Mouse (Mus musculus): ENCODE data around the gene Nktr.
A peak's percentile ranks its signal among the peaks of the same experiment; 100 is the strongest.

The Nktr gene

DNA sequence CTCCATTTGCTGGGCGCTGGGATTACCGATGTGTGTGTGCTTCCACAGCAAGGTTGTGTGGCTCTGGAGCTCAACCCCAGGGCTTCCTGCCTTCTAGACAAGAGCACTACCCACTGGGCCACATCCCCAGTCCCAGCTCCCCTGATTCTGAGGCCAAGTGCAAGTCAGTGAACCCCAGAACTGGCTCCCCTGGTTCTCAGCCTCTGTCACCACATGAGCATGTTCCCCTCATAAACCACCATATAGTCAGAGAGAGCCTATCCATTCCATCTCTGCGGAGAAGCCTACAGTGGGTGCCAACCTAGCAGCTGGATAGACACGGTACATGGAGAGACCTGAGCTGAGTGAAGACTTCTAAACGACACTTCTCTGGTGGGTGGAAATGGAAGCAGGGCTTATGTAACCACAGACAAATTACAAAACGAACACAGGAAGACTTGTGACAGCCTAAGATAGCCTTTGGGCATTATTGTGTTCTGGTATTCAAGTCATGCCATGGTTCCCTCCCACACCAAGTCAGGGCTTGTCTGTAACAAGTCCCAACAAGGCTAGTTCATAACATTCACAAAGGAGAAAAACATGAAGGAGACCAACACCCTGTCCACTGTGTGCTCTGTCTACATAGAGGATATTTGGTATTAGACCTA lies 12.8 kb upstream of the Nktr start:
- no peak for DNase-seq (ENCODE audit: low read depth, low spot score)

DNA sequence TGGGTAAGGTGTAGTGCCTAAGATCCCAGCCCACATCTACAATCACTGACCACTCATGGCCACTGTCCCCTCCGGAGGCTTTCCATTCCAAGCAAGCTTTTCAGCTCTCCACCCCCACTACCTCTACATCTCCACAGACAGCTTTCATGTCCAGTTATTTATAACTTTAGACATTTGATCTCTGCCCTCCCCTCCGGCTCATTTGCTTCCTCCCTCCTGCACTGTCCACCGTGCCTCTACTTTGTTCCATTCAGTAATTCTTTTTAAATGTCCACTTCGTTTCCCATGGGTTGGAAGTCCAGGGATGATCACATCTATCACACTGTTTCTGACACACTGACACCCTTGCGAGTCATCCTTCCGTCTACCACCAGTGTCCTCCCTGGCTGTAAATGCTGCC lies 11.2 kb upstream of the Nktr start:
- no peak for DNase-seq (ENCODE audit: low read depth, low spot score)

DNA sequence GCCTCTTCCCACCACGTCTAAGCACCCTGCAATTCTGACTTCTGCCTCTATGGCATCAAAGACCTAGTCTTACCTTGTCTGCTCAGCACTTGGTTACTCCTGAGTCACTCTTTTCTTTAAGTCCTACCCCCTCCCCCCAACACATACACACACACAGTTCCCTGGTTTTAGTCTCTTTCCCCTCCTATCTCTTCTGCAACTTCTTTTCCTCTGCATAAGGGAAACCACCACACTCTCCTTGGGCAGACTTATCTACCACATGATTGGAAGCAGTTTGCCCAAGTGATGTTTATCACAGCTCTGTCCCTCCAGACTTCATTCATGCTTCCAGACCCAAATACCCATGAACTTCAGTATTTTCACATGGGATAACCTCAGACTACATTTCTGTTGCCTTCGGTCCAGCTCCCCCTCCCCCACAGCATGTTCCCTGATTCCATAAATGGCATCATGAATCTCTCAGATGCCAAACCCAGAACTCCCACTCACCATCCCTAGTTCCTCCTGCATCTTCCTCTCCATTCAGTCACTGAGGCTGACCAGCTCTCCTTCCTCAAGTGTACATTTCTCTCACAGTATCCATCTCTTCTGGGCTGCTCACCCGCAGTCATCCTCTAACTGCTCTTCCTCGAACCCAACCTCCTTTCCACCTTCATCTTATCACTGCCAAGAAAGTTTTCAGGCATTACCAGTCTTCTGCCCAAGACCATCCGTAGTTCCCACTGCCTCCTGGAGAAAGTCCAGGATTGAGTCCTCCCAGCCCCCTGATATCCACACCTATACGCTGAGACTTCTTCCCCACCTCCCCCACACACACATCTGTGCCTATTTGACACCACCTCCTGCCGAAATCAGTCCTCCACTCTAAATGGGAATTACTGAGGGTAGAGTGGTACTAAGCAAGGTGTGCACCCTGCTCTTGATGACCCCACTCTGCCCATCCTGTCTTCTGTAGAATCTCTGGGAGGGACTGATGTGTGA lies 10.2 kb upstream of the Nktr start:
- DNase-seq (ENCODE audit: low read depth, low spot score), result no peak

DNA sequence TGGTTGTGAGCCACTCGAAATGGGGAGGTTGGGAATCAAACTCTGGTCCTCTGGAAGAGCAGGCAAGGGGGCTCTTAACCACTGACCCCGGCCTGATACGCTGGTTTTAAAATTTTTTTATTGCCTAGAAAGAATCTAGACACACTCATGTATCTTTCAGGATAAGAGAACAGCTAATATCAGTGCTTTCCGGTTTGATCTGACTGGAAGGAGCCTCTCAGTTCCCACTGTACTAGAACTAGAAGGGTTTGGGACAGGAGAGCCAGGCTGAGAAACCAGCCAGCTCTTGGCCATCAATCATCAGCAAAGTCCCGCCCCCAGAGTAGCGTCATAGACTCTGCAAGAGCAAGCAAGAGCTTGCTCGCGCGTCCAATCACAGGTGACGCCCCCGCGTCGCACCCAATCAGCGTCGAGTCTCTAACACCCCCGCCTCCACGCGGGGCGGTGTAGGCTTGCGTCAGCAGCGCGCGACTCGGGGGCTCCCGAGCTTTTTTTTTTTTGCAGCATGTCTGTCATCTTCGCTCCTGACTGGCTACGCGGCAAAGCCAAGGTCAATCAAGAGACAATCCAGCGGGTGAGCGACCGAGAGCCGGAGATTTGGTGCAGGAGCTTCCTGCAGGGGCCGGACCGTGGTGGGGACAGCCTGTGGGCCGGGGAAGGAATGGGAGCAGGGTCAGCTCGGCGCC lies 8.9 kb upstream of the Nktr start, which contains the start of gene Ss18l2:
Gene Ss18l2, plus strand, starts transcription at position 432 of the 686 bp plus-strand sequence.
- peak; percentile 100 for DNase-seq (ENCODE audit: low read depth, low spot score)

DNA sequence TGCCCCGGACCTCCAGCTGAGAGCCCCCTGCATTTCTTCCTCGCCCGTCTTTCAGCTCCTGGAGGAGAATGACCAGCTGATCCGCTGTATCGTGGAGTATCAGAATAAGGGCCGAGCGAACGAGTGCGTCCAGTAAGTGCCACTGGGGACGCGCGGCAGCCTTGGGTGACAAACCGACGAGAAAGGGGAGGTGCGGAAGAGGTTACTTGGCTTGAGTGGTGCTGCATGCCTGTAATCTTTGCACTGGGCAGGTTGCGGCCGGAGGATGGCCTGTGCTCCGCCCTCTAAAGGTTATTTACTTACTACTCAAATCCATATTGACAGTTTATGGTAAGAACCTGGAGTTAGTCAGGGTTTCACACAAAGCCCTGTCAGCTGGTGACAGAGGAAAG lies 8.4 kb upstream of the Nktr start:
- DNase-seq (ENCODE audit: low read depth, low spot score), result peak; percentile 57

GRCm38 (mm10) chr9:121717048-121717447 lies 1.9 kb upstream of the Nktr start:
- DNase-seq (ENCODE audit: low read depth, low spot score), result no peak

- DNase-seq (ENCODE audit: low read depth, low spot score), result peak; percentile 70
These were observed 781 bp upstream of the Nktr start for GRCm38 (mm10) chr9:121718070-121718705.

- peak; percentile 76 for DNase-seq (ENCODE audit: low read depth, low spot score)
These were observed 670 bp downstream of the Nktr start for GRCm38 (mm10) chr9:121719347-121720331.

- no peak for DNase-seq (ENCODE audit: low read depth, low spot score)
These were observed 21.5 kb downstream of the Nktr start for GRCm38 (mm10) chr9:121740490-121740889.

DNA sequence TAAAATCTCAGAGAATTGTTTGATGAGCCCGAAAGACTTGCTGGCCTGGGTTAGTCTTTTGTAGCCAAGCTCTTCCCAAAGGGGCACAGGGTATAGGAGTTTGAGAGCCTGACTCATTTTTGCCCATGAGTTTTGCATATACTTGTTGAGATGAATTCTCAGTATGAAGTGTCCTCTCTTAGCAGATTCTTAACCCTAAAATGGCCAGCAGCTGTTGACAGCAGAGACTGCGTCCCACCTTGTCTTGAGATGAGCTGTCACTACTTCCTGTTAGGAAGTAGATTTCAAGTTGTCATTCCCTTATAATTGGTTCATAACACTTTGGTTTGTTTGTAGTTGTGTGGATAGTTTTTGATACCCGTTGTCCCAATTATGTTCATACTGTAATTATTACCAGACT lies 22.2 kb downstream of the Nktr start:
- peak; percentile 51 for DNase-seq (ENCODE audit: low read depth, low spot score)

- DNase-seq (ENCODE audit: low read depth, low spot score), result no peak
These were observed 25.1 kb downstream of the Nktr start for GRCm38 (mm10) chr9:121744051-121744450.

DNA sequence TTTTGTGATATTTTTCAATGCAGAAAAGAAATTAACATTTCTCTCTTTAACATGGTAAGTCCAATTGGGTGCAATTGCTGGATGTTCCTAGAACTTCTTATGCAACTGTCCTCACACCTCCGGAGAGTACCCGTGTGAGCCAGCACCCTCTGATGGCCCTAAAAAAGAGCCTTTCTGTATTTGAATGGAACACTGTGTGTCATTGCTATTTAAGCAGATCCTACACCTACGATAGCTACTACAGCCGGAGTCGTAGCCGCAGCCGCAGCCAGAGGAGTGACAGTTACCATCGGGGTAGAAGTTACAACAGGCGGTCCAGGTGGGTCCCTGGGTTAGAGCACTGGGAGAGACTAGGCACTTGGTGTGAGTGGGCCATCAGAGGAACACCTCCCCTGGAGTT lies 33.8 kb downstream of the Nktr start:
- no peak for DNase-seq (ENCODE audit: low read depth, low spot score)

GRCm38 (mm10) chr9:121754624-121755023 lies 35.7 kb downstream of the Nktr start:
- DNase-seq (ENCODE audit: low read depth, low spot score), result no peak

DNA sequence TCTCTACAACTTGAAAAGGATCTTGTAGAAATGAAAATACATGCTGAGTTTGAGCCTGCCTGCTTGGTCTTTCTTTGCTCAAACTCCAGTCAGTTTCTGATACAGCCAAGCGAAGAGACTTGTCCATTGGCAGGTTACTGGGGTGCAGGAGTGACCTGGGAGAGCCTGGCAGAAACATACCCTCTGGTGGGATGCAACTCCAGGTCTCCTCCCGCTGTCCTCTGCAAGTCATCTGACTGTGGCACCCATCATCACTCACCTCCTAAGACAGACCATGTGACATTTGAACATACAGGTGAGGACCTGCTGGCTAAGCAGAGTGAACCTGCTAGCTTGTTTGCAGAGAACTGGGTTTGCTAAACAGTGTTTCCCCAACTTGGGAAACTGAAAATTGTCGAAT lies 37.8 kb downstream of the Nktr start:
- no peak for DNase-seq (ENCODE audit: low read depth, low spot score)

- DNase-seq (ENCODE audit: low read depth, low spot score), result peak; percentile 54
These were observed 38.5 kb downstream of the Nktr start for GRCm38 (mm10) chr9:121757432-121757831.

DNA sequence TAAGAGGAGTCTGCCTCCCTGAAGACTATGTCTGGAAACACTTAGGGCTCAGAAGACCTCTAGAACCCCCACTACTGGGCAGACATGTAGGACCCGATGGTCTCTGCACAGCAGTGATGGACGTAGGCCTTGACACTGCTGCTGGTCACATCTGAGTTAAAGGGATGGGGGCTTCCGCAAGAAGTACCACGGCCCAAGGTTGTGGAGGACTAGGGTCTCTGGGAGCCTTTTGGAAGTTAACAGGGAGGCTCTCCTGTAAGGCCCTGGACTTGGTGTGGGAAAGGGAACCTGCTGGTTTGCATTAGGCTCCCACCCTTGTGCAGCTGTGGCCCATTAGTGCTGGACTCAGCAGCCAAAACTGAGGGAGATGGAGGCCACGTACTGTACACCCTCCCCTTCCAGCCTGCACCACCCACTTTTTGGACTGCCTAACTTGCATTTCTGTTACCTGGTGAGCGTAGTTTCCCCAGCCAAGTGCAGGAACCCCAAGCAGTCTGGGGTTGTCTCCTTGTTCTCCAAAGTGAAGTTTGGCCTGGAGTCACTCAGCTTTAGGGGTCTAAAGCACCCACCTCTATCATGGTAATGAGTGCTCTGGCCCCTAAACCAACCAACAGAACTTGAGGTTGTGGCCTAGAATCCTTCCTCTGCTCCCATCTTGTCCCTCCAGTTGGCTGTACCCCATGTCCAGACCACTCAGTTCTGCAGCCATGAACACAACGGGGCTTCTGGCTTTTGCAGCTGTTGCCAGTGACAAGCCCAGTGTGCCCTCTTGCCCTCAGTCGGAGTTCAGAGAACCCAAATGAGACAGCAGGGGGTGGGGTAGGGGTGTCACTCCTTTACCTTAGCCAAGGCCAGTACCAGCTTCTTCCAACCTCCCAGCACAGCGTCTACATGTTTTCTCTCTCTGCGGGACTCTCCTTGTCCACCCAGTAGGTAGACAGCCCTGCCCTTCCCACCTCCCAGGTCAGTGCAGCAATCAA lies 39.2 kb downstream of the Nktr start:
- DNase-seq (ENCODE audit: low read depth, low spot score), result no peak

GRCm38 (mm10) chr9:121759091-121760081 lies 40.4 kb downstream of the Nktr start, which contains the start of gene Zfp651:
TSS of gene Zfp651 (plus strand) at chr9:121759330.
- peak; percentile 30 for DNase-seq (ENCODE audit: low read depth, low spot score)
